Mouse (Mus musculus): ENCODE measurements at regions not wholly inside any gene's neighbourhood (a gene's known extent, or its start where the extent isn't known, plus 50 kb on each side); places are given as distances from the start of the nearest gene placed in this dataset.

DNA sequence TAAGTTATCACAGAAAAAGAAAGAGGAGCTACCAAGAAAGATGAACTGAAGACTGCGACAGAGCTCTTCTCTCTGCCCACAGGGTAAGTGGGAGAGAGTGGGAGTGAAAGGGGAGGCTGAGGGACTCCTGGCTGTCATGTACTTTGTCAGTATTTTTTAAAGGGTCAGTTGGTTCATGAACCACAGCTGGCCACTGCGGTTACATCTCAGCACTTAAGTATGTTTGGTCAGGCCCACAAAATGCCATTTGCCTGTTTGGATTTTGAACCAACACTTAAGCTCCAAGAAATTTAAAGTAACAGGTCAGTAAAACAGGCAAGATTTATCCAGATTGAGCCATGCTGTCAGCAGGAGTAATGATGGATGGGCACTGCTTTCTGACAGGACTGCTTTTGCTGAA lies 115.1 kb upstream of the Cdkn2b start:
- TF ChIP-seq CTCF (IDR thresholded peaks at IDR 0.05; ENCODE audit: low read depth, low read length), result no peak
- TF ChIP-seq POLR2A (IDR thresholded peaks at IDR 0.05; ENCODE audit: extremely low read depth, insufficient read depth, low read length), result no peak

Measured in liver, adult 2 months (tissue).